Mouse (Mus musculus) bone marrow macrophage, adult 2 months (primary cell): Measurements from ENCODE around the gene Zfp618. TPM values are rescaled to one million over a fixed set of nuclear protein-coding genes. Genes with fewer than 3 reads are reported as not detected.

Experiments
- H3K27ac ChIP-seq: 2 replicates; pipeline ENCODE4 v1.5.1; 2012; ENCODE audit warnings: low read depth, low read length; ENCODE audit not compliant: insufficient read depth
- H3K4me1 ChIP-seq: 2 replicates; pipeline ENCODE4 v1.6.1; 2012; ENCODE audit warnings: low read length; ENCODE audit not compliant: control insufficient read depth, insufficient read depth
- H3K4me3 ChIP-seq: 2 replicates; pipeline ENCODE4 v1.5.1; 2012; ENCODE audit warnings: mild to moderate bottlenecking, low read length, moderate library complexity; ENCODE audit not compliant: insufficient read depth
- CTCF ChIP-seq: IDR thresholded peaks from 2 replicates; pipeline ENCODE4 v1.5.1; 2012; ENCODE audit warnings: low read depth, mild to moderate bottlenecking, low read length, moderate library complexity
- POLR2A ChIP-seq: IDR thresholded peaks from 2 replicates; pipeline ENCODE4 v1.6.1; 2012; ENCODE audit warnings: mild to moderate bottlenecking, low read depth, low read length, borderline replicate concordance
- polyA plus RNA-seq: library from polyadenylated mRNA; stranded (reverse); fragments of >200 nt; gene quantifications from 2 replicates; pipeline ENCODE4 v1.2.4, GENCODE M21; 2012; ENCODE audit not compliant: missing spikeins, insufficient read depth, insufficient read length

The Zfp618 gene
- polyA plus RNA-seq, 1 experiment = 0.11 TPM

GRCm38 (mm10) chr4:63084473-63084889 lies 119.1 kb downstream of the Zfp618 start:
- peaks cover 4% of the 10 kb centered on the region; the same call in 1 of the 2 replicates for H3K4me1 ChIP-seq
- TF ChIP-seq POLR2A (no peak), CTCF (no peak)
- no peak overlapping the region for H3K27ac ChIP-seq
- no peak overlapping the region for H3K4me3 ChIP-seq

- Histone ChIP-seq H3K4me1 (peaks cover 34% of the 10 kb centered on the region), H3K4me3 (no peak overlapping the region), H3K27ac (no peak overlapping the region)
- TF ChIP-seq POLR2A (no peak), CTCF (no peak)
Observed at GRCm38 (mm10) chr4:63089484-63089883, 124.1 kb downstream of the Zfp618 start.

DNA sequence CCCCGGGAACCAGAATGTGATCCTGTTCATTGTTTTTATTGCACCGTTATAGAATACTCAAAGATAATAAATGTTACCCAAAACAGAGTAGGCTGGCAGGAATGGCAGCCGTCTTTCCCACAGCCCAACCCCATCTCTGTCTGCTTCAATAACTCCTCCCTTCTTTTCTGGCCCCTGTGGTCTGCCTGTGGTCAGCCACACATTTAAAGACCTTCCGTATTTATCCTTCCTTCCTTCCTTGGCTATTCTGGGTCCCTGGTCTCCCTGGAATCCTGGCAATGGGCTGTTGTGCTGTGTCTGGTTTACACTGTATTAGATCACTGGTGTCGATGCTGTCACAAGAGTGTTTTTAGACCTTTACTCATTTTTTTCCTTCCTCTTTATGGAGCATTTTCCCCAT lies 125.8 kb downstream of the Zfp618 start:
- peaks cover 34% of the 10 kb centered on the region for H3K4me1 ChIP-seq
- no peak for TF ChIP-seq CTCF
- no peak for TF ChIP-seq POLR2A
- H3K4me3 ChIP-seq = no peak overlapping the region
- no peak overlapping the region for H3K27ac ChIP-seq

DNA sequence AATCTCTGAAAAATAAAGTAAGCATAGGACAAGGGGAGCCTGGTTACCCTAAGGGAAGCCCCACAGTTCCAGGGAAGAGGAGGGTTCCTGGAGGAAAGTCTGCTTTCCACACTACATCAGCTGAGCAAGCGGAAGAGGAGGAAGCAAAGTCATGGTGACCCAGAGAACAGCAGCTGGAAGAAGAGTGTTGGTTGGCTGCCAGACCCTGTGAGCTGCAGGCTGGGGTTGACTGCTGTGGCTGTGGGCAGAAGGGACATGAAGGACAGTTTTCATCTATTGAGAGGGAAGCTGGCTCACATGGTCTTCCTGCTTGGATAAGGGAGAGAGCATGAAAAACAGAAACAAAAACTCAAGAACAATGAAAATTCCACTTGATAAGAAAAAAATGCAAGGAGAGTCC lies 132.2 kb downstream of the Zfp618 start:
- Histone ChIP-seq H3K4me3 (no peak overlapping the region), H3K27ac (no peak overlapping the region), H3K4me1 (peaks cover 12% of the 10 kb centered on the region)
- TF ChIP-seq CTCF (no peak), POLR2A (no peak)

GRCm38 (mm10) chr4:63100478-63100877 lies 135.1 kb downstream of the Zfp618 start:
- TF ChIP-seq POLR2A = no peak
- no peak for TF ChIP-seq CTCF
- no peak overlapping the region for H3K4me3 ChIP-seq
- peaks cover 11% of the 10 kb centered on the region for H3K4me1 ChIP-seq
- H3K27ac ChIP-seq = no peak overlapping the region

DNA sequence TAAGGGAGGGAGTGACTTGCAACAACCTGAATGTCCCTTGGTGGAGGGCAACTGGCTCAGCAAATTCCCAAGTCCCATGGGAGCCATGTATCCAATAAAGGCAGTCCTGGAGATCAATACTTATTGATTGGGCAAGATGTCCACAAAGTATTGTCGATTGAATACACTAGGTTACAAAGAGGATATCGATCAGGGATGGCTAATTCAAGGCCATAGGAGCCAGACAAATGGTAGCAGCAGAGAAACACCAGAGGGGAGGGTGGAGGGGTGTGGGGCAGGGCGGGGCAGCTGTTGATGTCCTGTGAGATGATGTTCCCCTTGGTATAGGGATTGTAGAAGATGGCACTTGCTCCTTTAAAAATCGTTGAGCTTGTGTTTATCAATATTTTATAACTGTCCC lies 136.7 kb downstream of the Zfp618 start:
- TF ChIP-seq CTCF (no peak), POLR2A (no peak)
- Histone ChIP-seq H3K4me3 (no peak overlapping the region), H3K27ac (no peak overlapping the region), H3K4me1 (peaks cover 11% of the 10 kb centered on the region)

DNA sequence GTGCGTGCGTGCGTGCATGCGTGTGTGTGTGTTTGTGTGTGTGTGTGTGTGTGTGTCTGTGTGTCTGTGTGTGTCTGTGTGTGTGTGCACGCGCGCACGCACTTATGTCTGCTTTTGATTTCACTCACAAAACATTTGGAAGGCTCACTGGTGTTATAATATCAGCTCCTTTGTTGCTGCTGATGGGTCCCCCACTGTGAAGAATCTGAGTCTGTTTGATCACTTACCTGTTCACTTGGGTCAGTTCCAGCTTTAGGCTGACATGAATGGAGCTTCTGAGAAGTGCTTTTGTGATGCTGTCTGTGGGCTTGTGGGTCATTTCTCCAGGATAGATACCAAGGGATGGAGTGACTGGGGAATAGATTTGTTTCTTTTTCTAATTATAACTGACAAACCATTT lies 140.3 kb downstream of the Zfp618 start:
- Histone ChIP-seq H3K4me3 (no peak overlapping the region), H3K4me1 (no peaks in the 10 kb centered on the region), H3K27ac (no peak overlapping the region)
- TF ChIP-seq CTCF (no peak), POLR2A (no peak)

DNA sequence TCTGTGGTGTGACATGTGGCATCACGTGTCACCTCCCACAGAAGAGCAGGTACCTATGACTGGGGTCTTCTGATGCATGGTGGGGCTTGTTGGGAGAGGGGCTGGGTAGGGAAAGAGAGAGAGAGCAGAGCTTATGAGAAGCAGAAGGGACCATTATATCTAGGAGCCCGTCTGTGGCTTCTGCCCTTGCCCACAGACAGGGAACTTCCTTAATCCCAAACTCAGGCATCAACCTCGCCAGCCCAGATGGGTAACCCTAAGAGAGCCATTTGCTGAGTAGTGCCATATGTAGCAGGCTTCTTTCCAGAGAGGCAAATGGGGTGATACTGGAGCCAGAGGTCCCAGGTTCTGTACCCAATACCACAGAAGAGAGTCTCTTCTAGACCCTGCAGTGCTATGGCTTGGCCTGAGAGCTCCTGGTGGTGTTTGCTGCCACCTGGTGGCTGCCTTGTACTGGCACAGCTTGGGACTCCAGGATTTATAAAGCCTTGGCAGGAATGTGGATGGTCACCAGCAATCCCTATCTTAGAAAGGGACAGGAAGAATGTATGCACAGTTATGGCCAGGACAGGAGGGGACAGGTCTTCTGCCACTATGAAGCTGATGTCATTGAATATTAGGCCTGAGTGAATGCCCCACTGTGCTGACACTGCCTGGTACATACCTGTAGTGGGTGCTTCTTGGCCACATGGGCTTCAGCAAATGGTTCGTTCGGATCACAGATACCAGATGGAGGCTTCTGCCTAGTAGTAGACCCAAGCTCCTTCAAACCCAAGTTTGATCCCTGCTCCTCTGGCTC lies 153.5 kb downstream of the Zfp618 start:
- peak; percentile 99 for TF ChIP-seq CTCF
- TF ChIP-seq POLR2A = no peak
- H3K27ac ChIP-seq = no peak overlapping the region
- H3K4me3 ChIP-seq = no peak overlapping the region
- no peaks in the 10 kb centered on the region for H3K4me1 ChIP-seq

- H3K4me3 ChIP-seq = no peak overlapping the region
- H3K4me1 ChIP-seq = no peaks in the 10 kb centered on the region
- no peak overlapping the region for H3K27ac ChIP-seq
- TF ChIP-seq POLR2A = no peak
- TF ChIP-seq CTCF = no peak
Observed at GRCm38 (mm10) chr4:63124861-63125466, 159.6 kb downstream of the Zfp618 start.
